Mouse (Mus musculus) spleen, adult 2 months (tissue): ENCODE results near the gene Lsp1. TPM values are rescaled to one million over a fixed set of nuclear protein-coding genes. Genes with fewer than 3 reads are reported as not detected.

Experiments
- DNase-seq, 2 experiments: peaks; one replicate each; pipeline versions ENCODE4 v3.0.0 to v3.0.0-alpha.2; 2012 to 2021; ENCODE audit warnings: low spot score in 2 of 2, low read depth in 1 of 2
- H3K27ac ChIP-seq: fragments of 200-500 bp; 2 replicates; pipeline ENCODE4 v1.5.1; 2012; ENCODE audit warnings: low read length, inconsistent platforms; ENCODE audit not compliant: insufficient read depth
- H3K27me3 ChIP-seq: fragments of 200-500 bp; 2 replicates; pipeline ENCODE4 v1.6.1; 2012; ENCODE audit warnings: mild to moderate bottlenecking, moderate library complexity, low read length, inconsistent platforms; ENCODE audit not compliant: control insufficient read depth, insufficient read depth
- H3K36me3 ChIP-seq: fragments of 200-500 bp; 2 replicates; pipeline ENCODE4 v1.6.1; 2012; ENCODE audit warnings: mild to moderate bottlenecking, low read length, inconsistent platforms; ENCODE audit not compliant: control insufficient read depth, insufficient read depth
- H3K4me1 ChIP-seq: fragments of 200-500 bp; 2 replicates; pipeline ENCODE4 v1.6.1; 2011; ENCODE audit warnings: inconsistent platforms; ENCODE audit not compliant: control insufficient read depth, insufficient read depth, insufficient read length
- H3K4me3 ChIP-seq: fragments of 200-500 bp; 2 replicates; pipeline ENCODE4 v1.5.1; 2011; ENCODE audit warnings: mild to moderate bottlenecking, inconsistent platforms; ENCODE audit not compliant: insufficient read depth, insufficient read length; ENCODE audit errors: extremely low read depth
- CTCF ChIP-seq: fragments of 200-500 bp; IDR thresholded peaks from 2 replicates; pipeline ENCODE4 v1.5.1; 2011; ENCODE audit warnings: mild to moderate bottlenecking, inconsistent platforms; ENCODE audit not compliant: insufficient read depth, insufficient read length, insufficient replicate concordance; ENCODE audit errors: extremely low read depth
- POLR2A ChIP-seq: fragments of 200-500 bp; IDR thresholded peaks from 2 replicates; pipeline ENCODE4 v1.6.1; 2011; ENCODE audit warnings: low read depth, low read length, inconsistent platforms
- WGBS: fragments of 180-500 bp; shearing (Covaris S2); methylation state at CpG from one replicate; pipeline ENCODE4 v1.1.7; 2018; 5-methylcytosine and 5-hydroxymethylcytosine counted together
- polyA plus RNA-seq: library from polyadenylated mRNA; depleted of rRNA; stranded (reverse); fragments of >200 nt; gene quantifications from 2 replicates; pipeline ENCODE4 v1.2.3, GENCODE M21; 2012

Gene Lsp1
- polyA plus RNA-seq, 1 experiment, result 368 TPM

- DNase-seq, result no peak
- TF ChIP-seq CTCF (no peak), POLR2A (no peak)
- no peaks in the 10 kb centered on the region for H3K27me3 ChIP-seq
- no peak overlapping the region for H3K4me3 ChIP-seq
- H3K27ac ChIP-seq, result no peak overlapping the region
- H3K36me3 ChIP-seq, result peaks cover 3% of the 10 kb centered on the region
- no peaks in the 10 kb centered on the region; the same call in 1 of the 2 replicates for H3K4me1 ChIP-seq
Observed at GRCm38 (mm10) chr7:142479307-142479706, 18.7 kb downstream of the Lsp1 start.

GRCm38 (mm10) chr7:142479886-142480285 lies 19.3 kb downstream of the Lsp1 start:
- 94% methylated on average over 3 of the region's 3 CpGs for WGBS

DNA sequence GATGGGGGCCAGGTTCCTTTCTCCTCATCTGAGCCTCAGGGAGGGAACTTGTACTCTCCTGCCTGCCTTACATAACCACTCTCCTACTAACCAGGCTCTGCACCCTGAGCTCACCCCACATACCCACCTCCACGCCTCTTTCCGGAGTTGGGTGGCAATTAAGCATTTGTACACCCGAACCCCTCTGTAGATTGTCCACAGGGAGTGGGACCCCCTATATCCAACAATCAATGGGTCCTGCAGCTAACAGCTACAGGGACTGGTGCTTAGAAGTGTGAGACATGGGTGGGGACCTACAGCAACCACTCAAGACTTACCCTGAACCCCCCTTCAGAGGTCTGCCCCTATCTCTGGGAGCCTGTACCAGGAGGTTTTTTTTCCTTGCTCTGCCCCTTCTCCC lies 20.1 kb downstream of the Lsp1 start:
- Histone ChIP-seq H3K4me3 (no peak overlapping the region), H3K36me3 (peaks cover 16% of the 10 kb centered on the region), H3K4me1 (no peaks in the 10 kb centered on the region; the same call in 1 of the 2 replicates), H3K27me3 (no peaks in the 10 kb centered on the region), H3K27ac (no peak overlapping the region)
- no peak for DNase-seq
- no peak for TF ChIP-seq POLR2A
- no peak for TF ChIP-seq CTCF
- 65% methylated on average over 3 of the region's 3 CpGs for WGBS

More at GRCm38 (mm10) chr7:142479886-142480285, 19.3 kb downstream of the Lsp1 start:
- no peak for TF ChIP-seq POLR2A
- no peak for TF ChIP-seq CTCF
- Histone ChIP-seq H3K4me3 (no peak overlapping the region), H3K4me1 (no peaks in the 10 kb centered on the region; the same call in 1 of the 2 replicates), H3K27me3 (no peaks in the 10 kb centered on the region), H3K36me3 (peaks cover 9% of the 10 kb centered on the region), H3K27ac (no peak overlapping the region)
- DNase-seq, result no peak

- no peak for DNase-seq
- H3K27ac ChIP-seq, result no peak overlapping the region
Observed at GRCm38 (mm10) chr7:142481186-142481567, 20.6 kb downstream of the Lsp1 start.

GRCm38 (mm10) chr7:142481568-142482255 lies 21.1 kb downstream of the Lsp1 start:
- 35% methylated on average over 22 of the region's 22 CpGs for WGBS
- Histone ChIP-seq H3K4me1 (no peaks in the 10 kb centered on the region; the same call in 1 of the 2 replicates), H3K27me3 (no peaks in the 10 kb centered on the region), H3K4me3 (no peak overlapping the region), H3K27ac (no peak overlapping the region), H3K36me3 (peaks cover 26% of the 10 kb centered on the region)
- no peak for TF ChIP-seq CTCF
- no peak for TF ChIP-seq POLR2A
- DNase-seq, result no peak

More at GRCm38 (mm10) chr7:142481186-142481567, 20.6 kb downstream of the Lsp1 start:
- Histone ChIP-seq H3K4me3 (no peak overlapping the region), H3K27me3 (no peaks in the 10 kb centered on the region), H3K4me1 (no peaks in the 10 kb centered on the region; the same call in 1 of the 2 replicates), H3K36me3 (peaks cover 22% of the 10 kb centered on the region)
- 26% methylated on average over 5 of the region's 5 CpGs for WGBS
- TF ChIP-seq CTCF, result peak; percentile 52; the same call in 1 of the 2 replicates
- no peak for TF ChIP-seq POLR2A

- Histone ChIP-seq H3K27ac (no peak overlapping the region), H3K36me3 (peaks cover 31% of the 10 kb centered on the region), H3K4me1 (no peaks in the 10 kb centered on the region; the same call in 1 of the 2 replicates), H3K4me3 (no peak overlapping the region), H3K27me3 (no peaks in the 10 kb centered on the region)
- TF ChIP-seq POLR2A, result no peak
- no peak for TF ChIP-seq CTCF
- 65% methylated on average over 6 of the region's 6 CpGs for WGBS
- DNase-seq, result no peak
Observed at GRCm38 (mm10) chr7:142482256-142482609, 21.6 kb downstream of the Lsp1 start.

- TF ChIP-seq CTCF (no peak), POLR2A (no peak)
- Histone ChIP-seq H3K4me3 (no peak overlapping the region), H3K27me3 (no peaks in the 10 kb centered on the region), H3K36me3 (peaks cover 39% of the 10 kb centered on the region), H3K4me1 (no peaks in the 10 kb centered on the region; the same call in 1 of the 2 replicates), H3K27ac (no peak overlapping the region)
- no peak for DNase-seq
- WGBS, result 82% methylated on average over 11 of the region's 11 CpGs
Observed at GRCm38 (mm10) chr7:142483136-142483535, 22.5 kb downstream of the Lsp1 start.
